Mouse (Mus musculus) gastrocnemius, postnatal 14 days (tissue): ENCODE data around the gene Fbxw11. TPM values are rescaled to one million over a fixed set of nuclear protein-coding genes. Genes with fewer than 3 reads are reported as not detected.
"Not testable (repeated sequence)": the region's sequence is repeated elsewhere in the genome, so short reads cannot be mapped to it uniquely, and the experiment has no call there.

Experiments
- DNase-seq: peaks from one replicate; pipeline ENCODE4 v3.0.0; 2021; ENCODE audit warnings: mixed read lengths
- intact Hi-C: fragments of 180-260 bp; cut with DNase I; formaldehyde crosslinking; loops from one replicate; pipeline ENCODE4 v1.15.1; 2025; ENCODE audit warnings: low total_unique reads
- total RNA-seq, 2 experiments: library from RNA; stranded (reverse); gene quantifications; 2 replicates each; pipeline ENCODE4 v1.2.3; 2021

Fbxw11 gene
- total RNA-seq, 2 experiments from 2014 or later, result 53.3 to 53.6 TPM

- no peak for DNase-seq
- intact Hi-C loops, result no loop called here
These were observed 7.8 kb downstream of the Fbxw11 start for GRCm38 (mm10) chr11:32650236-32650749.

- intact Hi-C loops, result no loop called here
These were observed 8.5 kb downstream of the Fbxw11 start for GRCm38 (mm10) chr11:32650893-32651590.

DNA sequence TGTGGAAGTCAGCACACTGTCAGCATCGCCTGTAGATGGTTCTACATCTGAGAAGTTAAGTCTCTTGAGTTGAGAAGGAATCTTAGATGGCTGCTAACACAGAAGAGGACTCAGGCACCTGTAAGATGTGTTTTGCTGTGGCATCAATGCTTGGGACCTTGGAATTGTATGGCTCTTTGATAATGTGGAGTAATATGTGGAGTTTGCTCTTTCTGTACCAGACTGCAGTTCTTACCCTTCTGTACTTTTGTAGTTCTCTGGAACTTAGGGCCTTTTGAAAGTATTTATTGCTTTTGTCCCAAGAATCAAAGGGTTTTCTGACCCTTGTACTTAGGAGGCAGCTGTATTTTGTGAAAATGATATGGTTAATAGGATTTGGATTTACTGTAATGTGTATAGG, 9.2 kb downstream of the Fbxw11 start:
- no peak for DNase-seq
- intact Hi-C loops, result no loop called here

More at GRCm38 (mm10) chr11:32650893-32651590, 8.5 kb downstream of the Fbxw11 start:
- DNase-seq, result no peak

DNA sequence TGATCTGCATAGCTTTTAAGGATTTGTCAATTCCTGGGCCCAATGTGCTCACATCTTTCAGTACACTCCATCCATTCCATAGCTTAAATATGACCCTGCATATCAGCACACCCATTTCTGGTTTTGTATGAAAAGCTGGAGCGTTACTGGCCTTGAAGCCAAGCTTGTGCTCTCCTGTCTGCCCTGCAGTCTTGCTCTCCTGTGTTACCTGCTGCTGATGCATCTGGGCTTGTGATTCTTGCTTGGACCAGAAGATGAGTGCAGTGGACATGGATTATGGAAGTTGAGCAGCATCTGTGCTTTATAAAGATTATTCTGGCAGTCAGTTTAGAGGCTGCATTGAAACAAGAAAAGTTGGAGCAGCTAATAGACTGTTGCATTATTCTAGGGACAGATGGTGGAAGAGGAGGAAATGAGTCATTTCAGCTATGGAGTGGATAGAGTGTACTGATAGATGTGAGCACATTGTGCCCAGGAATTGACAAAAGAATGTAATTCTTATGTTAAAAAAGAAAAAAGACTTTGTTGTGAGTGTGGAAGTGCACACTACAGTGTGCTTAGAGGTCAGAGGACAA, 19.6 kb downstream of the Fbxw11 start:
- DNase-seq, result no peak
- intact Hi-C loops, result no loop called here

DNA sequence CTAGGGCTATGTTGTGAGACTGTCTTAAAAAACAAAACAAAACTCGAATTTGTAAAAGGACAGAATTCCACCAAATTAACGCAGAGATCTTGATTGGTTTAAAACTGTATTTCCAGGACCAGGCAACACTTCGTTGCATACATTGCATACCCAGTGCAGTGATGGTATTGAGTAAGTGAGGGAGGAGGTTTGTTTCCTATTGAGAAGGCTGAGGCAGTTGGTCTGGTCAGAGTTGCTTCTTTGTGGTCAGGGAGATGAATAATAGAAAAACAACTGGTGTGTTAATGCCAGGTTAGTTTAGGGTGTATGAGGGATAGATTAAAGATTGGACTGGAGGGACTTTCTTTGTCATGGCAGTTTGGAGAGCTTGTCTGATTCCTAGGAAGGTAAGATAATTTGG, 23.1 kb downstream of the Fbxw11 start:
- no peak for DNase-seq
- intact Hi-C loops, result no loop called here

DNA sequence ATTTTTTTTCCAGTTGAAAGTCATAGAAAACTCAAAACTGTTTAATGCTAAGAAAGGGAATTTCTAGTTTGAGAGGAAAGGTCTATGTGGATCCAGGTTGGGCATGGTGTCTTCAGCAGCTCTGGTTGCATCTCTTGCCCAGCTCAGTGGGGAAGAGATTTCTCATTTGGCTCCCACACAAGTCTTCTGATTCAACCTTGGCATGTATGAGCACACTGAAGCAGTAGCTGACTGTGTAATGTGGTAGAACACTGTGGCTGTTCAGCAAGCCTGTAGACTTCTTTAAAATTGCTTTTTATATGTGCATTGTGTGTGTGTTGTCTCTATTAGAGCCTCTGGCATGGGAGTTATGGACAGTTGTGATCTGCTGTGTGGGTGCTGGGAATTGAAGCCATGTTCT, 24.5 kb downstream of the Fbxw11 start:
- DNase-seq, result no peak

DNA sequence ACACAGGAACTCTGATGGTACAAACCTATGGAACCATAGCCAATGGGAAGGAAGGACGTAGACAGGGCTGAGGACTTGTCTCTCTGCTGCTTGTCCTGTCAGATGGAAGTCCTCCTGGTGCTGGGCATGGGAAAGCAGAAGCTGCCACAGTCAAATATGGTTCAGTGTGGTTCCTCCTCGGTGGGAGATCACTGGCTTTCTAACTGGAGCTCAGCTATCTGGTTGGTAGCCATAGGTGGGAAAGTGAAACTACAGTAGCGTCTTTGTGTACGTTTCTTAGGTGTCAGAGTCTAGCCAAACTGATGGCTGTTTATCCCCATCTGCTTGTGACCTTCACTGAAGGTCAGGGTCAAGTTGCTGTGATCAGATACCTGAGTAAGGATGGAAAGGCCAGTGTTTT, 29.0 kb downstream of the Fbxw11 start:
- intact Hi-C loops, result no loop called here

More for the DNA sequence above, 24.5 kb downstream of the Fbxw11 start:
- intact Hi-C loops, result no loop called here

DNA sequence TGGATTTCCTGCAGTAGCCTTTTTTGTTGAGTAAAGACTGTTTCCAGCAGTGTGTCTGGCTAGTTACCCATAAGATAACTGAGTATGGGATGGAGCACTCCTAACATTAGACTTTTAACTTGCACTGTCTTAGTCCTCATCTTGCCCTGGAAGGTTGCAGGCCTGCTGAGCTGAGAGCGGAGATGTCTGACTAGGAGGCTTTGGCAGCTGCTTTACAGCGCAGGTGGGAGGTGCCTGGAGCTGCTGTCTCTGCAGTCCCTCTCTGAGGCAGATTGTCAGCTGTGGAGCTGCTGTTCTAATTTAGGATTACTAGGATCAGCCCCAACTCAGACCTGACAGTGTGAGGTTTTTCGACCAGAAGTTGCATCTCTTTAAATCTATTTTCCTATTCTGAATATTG, 34.3 kb downstream of the Fbxw11 start:
- DNase-seq, result peak; percentile 37
- intact Hi-C loops, result no loop called here

More for the DNA sequence above, 29.0 kb downstream of the Fbxw11 start:
- DNase-seq, result no peak

DNA sequence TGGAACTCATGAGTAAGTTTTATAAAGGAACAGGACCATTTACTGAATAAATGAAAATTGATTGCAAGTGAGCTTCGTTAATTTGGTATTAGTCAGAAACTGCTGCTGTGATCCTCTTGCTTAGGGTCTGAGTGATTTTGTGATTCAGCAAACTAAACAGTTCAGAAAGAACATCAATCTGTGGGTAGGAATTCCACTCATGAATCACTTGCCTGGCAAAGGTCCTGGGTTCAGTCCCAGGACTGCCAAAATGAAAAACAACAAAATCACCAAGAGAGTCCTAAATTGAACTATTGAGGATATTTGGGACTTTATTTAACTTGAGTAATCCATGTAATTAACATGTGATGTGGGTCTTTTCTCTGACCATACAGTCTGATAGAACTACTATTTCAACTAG, 35.3 kb downstream of the Fbxw11 start:
- intact Hi-C loops, result no loop called here

DNA sequence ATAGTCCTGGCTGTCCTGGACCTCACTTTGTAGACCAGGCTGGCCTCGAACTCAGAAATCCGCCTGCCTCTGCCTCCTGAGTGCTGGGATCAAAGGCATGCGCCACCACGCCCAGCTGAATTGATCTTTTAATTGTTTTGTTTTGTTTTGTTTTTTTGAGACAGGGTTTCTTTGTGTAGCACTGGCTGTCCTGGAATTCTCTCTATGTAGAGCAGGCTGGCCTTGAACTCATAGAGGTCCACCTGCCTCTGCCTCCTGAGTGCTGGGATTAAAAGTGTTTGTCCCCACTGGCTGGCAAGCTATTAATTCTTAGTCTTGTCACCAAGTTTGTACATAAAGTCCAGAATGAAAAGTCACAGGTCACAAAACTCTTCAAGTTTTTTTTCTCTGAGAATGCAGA, 36.6 kb downstream of the Fbxw11 start:
- DNase-seq, intact Hi-C loops: not testable (repeated sequence)

More for the DNA sequence above, 35.3 kb downstream of the Fbxw11 start:
- no peak for DNase-seq

- DNase-seq, result no peak
- intact Hi-C loops, result no loop called here
These were observed 37.5 kb downstream of the Fbxw11 start for GRCm38 (mm10) chr11:32680014-32680413.

- intact Hi-C loops, result no loop called here
- no peak for DNase-seq
These were observed 38.8 kb downstream of the Fbxw11 start for GRCm38 (mm10) chr11:32681192-32681795.

- intact Hi-C loops, result no loop called here
These were observed 40.0 kb downstream of the Fbxw11 start for GRCm38 (mm10) chr11:32682335-32683102.

GRCm38 (mm10) chr11:32684690-32685254, 42.2 kb downstream of the Fbxw11 start:
- intact Hi-C loops, result no loop called here
- no peak for DNase-seq

More at GRCm38 (mm10) chr11:32682335-32683102, 40.0 kb downstream of the Fbxw11 start:
- no peak for DNase-seq

GRCm38 (mm10) chr11:32688245-32688855, 45.8 kb downstream of the Fbxw11 start:
- intact Hi-C loops, result no loop called here
- no peak for DNase-seq

GRCm38 (mm10) chr11:32689510-32689909, 47.0 kb downstream of the Fbxw11 start:
- intact Hi-C loops, result no loop called here
- DNase-seq, result peak; percentile 32

DNA sequence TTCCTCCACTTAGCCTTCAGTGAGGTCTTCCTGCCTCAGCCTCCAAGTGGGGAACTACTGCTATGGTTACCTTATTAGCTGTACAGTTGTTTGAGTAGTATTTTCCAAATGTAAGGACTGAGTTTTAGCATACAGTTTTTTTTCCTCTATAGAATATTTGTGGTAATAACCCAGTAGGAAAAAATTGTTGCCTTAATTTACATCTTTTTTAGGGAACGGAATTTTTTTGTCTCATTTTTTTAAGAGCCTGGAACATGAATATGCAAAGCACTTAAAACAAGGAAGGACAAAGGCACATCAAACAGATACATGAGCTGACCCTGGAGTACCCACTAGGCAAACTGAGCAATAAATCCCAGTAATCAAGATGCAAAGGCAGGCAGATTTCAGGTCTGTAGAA, 50.3 kb downstream of the Fbxw11 start:
- no peak for DNase-seq
- intact Hi-C loops, result no loop called here

DNA sequence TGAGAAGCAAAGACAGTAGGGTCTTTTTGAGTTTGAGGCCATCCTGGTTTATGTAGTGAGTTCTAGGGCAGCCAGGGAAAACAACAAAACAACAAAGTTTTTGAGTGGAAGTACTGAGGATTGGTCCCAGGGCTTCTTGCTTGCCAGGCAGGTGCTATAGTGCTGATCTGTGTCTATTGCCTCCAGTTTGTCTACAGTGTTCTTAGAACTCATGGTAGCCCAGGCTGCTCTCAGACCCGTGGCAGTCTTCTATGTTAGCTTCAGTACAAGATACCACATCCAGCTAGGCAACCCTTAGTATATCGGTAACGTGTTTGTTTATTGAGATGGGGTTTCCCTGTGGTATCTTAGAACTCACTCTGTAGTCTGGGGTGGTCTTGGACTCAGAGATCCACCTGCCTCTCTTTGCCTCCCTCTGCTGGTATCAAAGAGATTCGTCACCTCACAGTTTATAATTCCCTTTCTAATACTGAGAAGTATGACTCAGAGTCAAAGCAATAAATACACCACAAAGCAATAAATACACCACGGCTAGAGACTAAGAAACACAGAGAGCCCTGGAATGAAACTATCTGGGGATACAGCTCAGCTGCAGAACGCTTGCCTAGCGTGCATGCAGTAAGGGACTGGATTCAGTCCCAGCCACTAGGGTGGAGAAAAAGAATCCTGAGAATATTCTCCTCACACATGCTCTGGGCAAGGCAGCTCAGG, 51.1 kb downstream of the Fbxw11 start:
- peak; percentile 23 for DNase-seq
- intact Hi-C loops, result no loop called here
